Mouse (Mus musculus) embryonic fibroblast, embryonic 13.5 days (primary cell): ENCODE measurements around the gene Urgcp. TPM values are rescaled to one million over a fixed set of nuclear protein-coding genes. Genes with fewer than 3 reads are reported as not detected.

Experiments
- H3K27ac ChIP-seq: 2 replicates; pipeline ENCODE4 v1.5.1; 2012; ENCODE audit warnings: low read length, control low read depth, inconsistent platforms; ENCODE audit not compliant: insufficient read depth
- H3K4me1 ChIP-seq: 2 replicates; pipeline ENCODE4 v1.6.1; 2011; ENCODE audit warnings: low read length; ENCODE audit not compliant: control insufficient read depth, insufficient read depth
- H3K4me3 ChIP-seq: 2 replicates; pipeline ENCODE4 v1.5.1; 2011; ENCODE audit warnings: mild to moderate bottlenecking, control low read depth, low read length; ENCODE audit not compliant: insufficient read depth
- CTCF ChIP-seq: IDR thresholded peaks from 2 replicates; pipeline ENCODE4 v1.5.1; 2011; ENCODE audit warnings: mild to moderate bottlenecking, control low read depth, low read length, moderate library complexity, borderline replicate concordance; ENCODE audit not compliant: insufficient read depth
- POLR2A ChIP-seq: IDR thresholded peaks from 2 replicates; pipeline ENCODE4 v1.6.1; 2011; ENCODE audit warnings: low read depth, mild to moderate bottlenecking, control low read depth, low read length, moderate library complexity
- polyA plus RNA-seq: library from polyadenylated mRNA; stranded (reverse); fragments of >200 nt; gene quantifications from 2 replicates; pipeline ENCODE4 v1.2.4, GENCODE M21; 2011; ENCODE audit warnings: low read depth; ENCODE audit not compliant: missing spikeins, insufficient read length

Gene Urgcp
- polyA plus RNA-seq, 1 experiment = 18.5 TPM

DNA sequence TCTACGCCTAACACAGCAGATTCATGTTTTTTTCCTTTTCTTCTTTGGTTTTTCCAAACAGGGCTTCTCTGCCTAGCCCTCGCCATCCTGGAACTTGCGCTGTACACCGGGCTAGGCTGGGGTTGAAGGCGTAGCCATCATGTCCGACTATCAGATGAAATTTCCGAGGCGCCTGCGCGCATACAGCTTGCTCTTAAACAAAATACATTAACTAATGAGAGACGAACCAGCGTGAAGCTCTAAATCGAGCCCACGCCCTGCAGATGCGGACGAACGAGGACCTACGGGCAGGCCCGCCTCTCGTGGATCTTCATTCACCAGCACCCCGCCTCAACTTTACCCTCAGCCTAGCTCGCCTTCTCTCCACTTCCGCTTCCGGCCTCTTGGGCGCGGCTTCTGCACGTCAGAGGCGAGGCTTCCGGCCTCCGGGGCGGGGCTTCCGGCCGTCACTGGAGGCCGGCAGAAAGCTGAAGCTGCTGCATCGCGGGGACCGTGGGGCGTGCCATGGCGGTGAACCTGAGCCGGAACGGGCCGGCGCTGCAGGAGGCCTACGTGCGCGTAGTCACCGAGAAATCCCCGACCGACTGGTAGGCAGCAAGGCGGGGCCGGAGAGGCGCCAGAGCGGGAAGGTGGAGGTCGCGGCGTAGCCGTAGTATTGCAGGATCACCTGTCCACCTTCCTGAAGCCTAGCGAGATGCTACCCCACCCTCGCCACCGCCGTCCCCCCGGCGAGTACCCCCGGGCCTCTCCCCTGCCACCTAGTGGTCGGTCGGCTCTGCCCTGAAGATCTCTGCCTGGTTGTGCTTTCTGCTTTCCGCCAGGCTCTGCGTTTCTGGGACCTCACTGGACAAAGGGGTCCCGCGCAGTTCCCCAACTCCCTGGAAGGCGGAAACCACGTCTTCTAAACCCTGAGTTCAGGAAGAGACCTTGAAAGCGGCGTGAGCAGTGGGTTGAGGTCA, 26.2 kb upstream of the Urgcp start, which contains the start of gene Dbnl:
Gene Dbnl, plus strand, starts transcription at position 433 of the 959 bp plus-strand sequence.
- peak within 1 kb of the TSS; percentile 81 for H3K4me3 ChIP-seq
- peaks cover 9% of the 10 kb centered on the region for H3K4me1 ChIP-seq
- H3K27ac ChIP-seq = peak within 1 kb of the TSS; percentile 83
- TF ChIP-seq CTCF (peak; percentile 72), POLR2A (peak; percentile 96)

DNA sequence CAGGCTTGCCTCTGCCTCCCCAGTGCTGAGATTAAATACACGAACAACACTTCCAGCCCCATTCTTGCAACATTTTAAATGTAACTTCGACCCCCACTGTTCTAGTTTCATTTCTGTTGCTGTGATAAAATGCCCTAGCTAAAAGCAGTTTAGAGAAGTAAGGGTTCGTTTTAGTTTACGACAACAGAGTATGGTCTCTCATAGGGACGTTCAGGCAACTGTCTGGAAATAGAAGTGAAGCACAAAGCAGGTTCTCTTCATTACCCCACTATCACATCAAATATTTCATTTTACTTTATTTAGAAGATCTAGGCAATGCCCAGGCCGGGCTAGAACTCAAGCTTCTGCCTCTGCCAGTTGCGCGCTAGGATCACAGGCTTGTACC, 25.5 kb upstream of the Urgcp start:
- Histone ChIP-seq H3K4me3 (peak overlapping the region; percentile 77), H3K27ac (peak overlapping the region; percentile 83), H3K4me1 (peaks cover 9% of the 10 kb centered on the region)
- no peak; the same call in 1 of the 2 replicates for TF ChIP-seq POLR2A
- TF ChIP-seq CTCF = no peak

DNA sequence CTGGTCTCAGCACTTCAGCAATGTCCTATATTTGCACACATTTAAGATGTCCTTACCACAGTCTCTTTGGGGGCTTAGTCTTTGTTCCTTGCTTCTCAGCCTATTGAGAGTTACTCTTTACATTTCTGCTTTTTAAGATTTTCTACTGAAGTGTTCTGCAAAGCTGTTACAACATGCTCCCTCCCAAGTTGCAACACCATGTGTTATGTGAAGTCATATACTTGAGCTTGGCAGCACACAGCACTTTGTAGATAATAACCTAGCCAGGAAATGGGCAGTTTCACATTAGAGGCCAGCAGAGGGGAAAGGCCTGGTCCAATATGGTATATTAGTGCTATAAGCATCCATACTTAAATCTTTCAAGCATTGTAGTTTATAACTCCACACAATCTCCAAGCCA, 23.6 kb upstream of the Urgcp start:
- Histone ChIP-seq H3K4me3 (no peak overlapping the region), H3K4me1 (peaks cover 9% of the 10 kb centered on the region), H3K27ac (no peak overlapping the region)
- TF ChIP-seq POLR2A (no peak), CTCF (no peak)

- TF ChIP-seq CTCF (peak; percentile 10; the same call in 1 of the 2 replicates), POLR2A (no peak)
- H3K4me1 ChIP-seq = no peaks in the 10 kb centered on the region; the same call in 1 of the 2 replicates
- no peak overlapping the region for H3K27ac ChIP-seq
- no peak overlapping the region for H3K4me3 ChIP-seq
These were observed 20.2 kb upstream of the Urgcp start for GRCm38 (mm10) chr11:5782199-5782944.

- Histone ChIP-seq H3K27ac (no peak overlapping the region), H3K4me3 (no peak overlapping the region), H3K4me1 (no peaks in the 10 kb centered on the region)
- TF ChIP-seq POLR2A = no peak
- TF ChIP-seq CTCF = no peak
These were observed 17.9 kb upstream of the Urgcp start for GRCm38 (mm10) chr11:5780035-5780499.

DNA sequence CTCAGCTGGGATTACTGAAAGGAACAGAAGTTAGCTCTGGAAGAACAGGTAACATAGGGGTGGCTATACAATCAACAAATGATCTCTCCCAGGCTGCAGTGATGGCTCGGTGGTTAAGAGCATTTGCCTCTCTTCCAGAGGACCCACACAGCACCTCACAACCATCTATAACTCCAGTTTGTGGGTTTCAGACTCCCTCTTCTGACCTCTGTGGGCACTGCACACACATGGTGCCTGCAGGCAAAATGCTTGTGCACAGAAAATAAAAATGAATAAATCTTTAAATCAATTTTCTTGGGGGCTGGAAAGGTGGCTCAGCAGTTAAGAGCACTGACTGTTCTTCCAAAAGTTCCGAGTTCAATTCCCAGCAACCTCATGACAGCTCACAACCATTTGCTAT, 16.3 kb upstream of the Urgcp start:
- H3K4me1 ChIP-seq = no peaks in the 10 kb centered on the region
- H3K4me3 ChIP-seq = no peak overlapping the region
- no peak overlapping the region for H3K27ac ChIP-seq
- TF ChIP-seq CTCF (no peak), POLR2A (no peak)

DNA sequence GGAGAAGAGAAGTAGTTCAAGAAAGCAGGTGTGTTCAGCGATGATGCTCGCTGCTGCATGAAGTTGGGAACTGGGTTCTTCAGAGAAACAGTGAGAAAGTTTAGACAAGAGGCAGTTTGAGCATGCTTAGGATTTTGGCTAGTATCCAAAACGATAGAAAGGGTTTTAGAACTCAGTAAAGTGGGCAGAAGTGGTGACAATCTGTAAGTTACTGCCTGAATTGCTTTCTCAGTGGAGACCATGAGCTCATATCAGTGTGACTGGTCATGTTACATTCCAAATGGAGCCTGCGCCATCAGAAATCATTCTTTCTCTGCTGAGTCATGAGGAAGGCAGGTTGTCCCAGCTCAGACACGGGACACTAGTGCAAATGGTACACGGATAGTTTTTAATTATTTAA, 3.8 kb upstream of the Urgcp start:
- Histone ChIP-seq H3K4me1 (peaks cover 3% of the 10 kb centered on the region), H3K27ac (no peak overlapping the region), H3K4me3 (no peak overlapping the region)
- TF ChIP-seq CTCF = no peak
- TF ChIP-seq POLR2A = no peak

GRCm38 (mm10) chr11:5762633-5762982, 432 bp upstream of the Urgcp start:
- Histone ChIP-seq H3K4me1 (peaks cover 3% of the 10 kb centered on the region), H3K4me3 (peak overlapping the region; percentile 3), H3K27ac (no peak overlapping the region; the same call in 1 of the 2 replicates)
- TF ChIP-seq CTCF (no peak), POLR2A (no peak)

DNA sequence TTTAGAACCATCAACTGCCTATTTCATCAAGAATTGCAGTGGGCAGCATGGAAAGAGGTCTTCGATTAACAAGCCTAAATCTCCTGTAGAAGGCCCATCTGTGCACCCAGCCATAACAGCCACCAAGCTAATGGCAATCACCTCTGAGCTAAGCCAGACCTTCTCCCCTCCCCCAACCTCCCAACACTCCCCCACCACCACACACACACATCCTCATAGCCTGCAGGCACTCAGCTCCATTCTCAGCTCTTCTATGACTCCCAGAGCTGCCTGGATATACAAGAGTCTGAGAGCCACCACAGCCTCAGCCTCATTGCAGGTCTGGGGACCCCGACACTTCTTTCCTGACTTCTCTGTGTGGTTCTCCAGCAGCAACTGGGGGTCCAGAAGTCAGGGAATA, 8.4 kb downstream of the Urgcp start:
- H3K27ac ChIP-seq = no peak overlapping the region
- H3K4me3 ChIP-seq = no peak overlapping the region
- H3K4me1 ChIP-seq = no peaks in the 10 kb centered on the region
- no peak for TF ChIP-seq POLR2A
- no peak for TF ChIP-seq CTCF

GRCm38 (mm10) chr11:5744951-5745350, 17.2 kb downstream of the Urgcp start:
- Histone ChIP-seq H3K4me1 (peaks cover 2% of the 10 kb centered on the region; the same call in 1 of the 2 replicates), H3K27ac (no peak overlapping the region), H3K4me3 (no peak overlapping the region)
- TF ChIP-seq CTCF (no peak), POLR2A (no peak)

DNA sequence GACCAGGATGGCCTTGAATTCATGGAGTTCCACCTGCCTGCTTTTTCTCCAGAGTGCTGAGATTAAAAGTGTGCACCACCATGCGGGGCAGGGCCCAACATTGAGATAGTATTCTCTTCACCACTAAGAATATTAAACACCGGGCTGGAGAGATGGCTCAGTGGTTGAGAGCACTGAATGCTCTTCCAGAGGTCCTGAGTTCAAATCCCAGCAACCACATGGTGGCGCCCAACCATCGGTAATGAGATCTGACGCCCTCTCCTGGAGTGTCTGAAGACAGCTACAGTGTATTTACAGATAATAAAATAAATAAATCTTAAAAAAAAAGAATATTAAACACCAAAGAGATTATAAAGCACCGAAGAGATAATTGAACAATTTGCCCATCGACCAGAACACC, 20.1 kb downstream of the Urgcp start:
- TF ChIP-seq POLR2A (no peak), CTCF (peak; percentile 14; the same call in 1 of the 2 replicates)

More for the DNA sequence above, 20.1 kb downstream of the Urgcp start:
- Histone ChIP-seq H3K4me1 (peaks cover 10% of the 10 kb centered on the region), H3K27ac (no peak overlapping the region), H3K4me3 (no peak overlapping the region)
